Mouse (Mus musculus): ENCODE data around the gene Trafd1. TPM values are rescaled to one million over a fixed set of nuclear protein-coding genes. Genes with fewer than 3 reads are reported as not detected.

Gene Trafd1
- polyA plus RNA-seq, 1 experiment from 2014 or later = 76.7 TPM

- peaks cover 19% of the 10 kb centered on the region for H3K36me3 ChIP-seq (ENCODE audit: control insufficient read depth, insufficient read depth, low read length)
- H3K4me3 ChIP-seq (ENCODE audit: low read depth, low read length) = 0 out of 2 replicates have a peak overlapping the region, but pooled peaks have one; percentile 12
- ATAC-seq (ENCODE audit: low FRiP score) (no peak), DNase-seq (ENCODE audit: low spot score) (no peak)
- H3K27ac ChIP-seq (ENCODE audit: low read depth, low read length) = no peak overlapping the region
- no peak overlapping the region for H3K9ac ChIP-seq (ENCODE audit: low read depth, low read length)
- no peaks in the 10 kb centered on the region for H3K27me3 ChIP-seq (ENCODE audit: control insufficient read depth, insufficient read depth, low read length)
- H3K4me2 ChIP-seq (replicated peaks; ENCODE audit: low read depth, low read length) = peak overlapping the region; percentile 14; the same call in 1 of the 2 replicates
- no peaks in the 10 kb centered on the region for H3K9me3 ChIP-seq (ENCODE audit: control insufficient read depth, low read length)
- no peaks in the 10 kb centered on the region for H3K4me1 ChIP-seq (replicated peaks; ENCODE audit: control insufficient read depth, insufficient read depth, low read length)
- whole genome bisulfite sequencing = 87% methylated on average over 11 of the region's 11 CpGs
Measured at GRCm38 (mm10) chr5:121329333-121330058, 55.9 kb downstream of the Trafd1 start.

- no peak overlapping the region for H3K9ac ChIP-seq (ENCODE audit: low read depth, low read length)
- H3K9me3 ChIP-seq (ENCODE audit: control insufficient read depth, low read length) = no peaks in the 10 kb centered on the region
- ATAC-seq (ENCODE audit: low FRiP score) (no peak), DNase-seq (ENCODE audit: low spot score) (no peak)
- no peaks in the 10 kb centered on the region for H3K27me3 ChIP-seq (ENCODE audit: control insufficient read depth, insufficient read depth, low read length)
- no peak overlapping the region for H3K4me2 ChIP-seq (replicated peaks; ENCODE audit: low read depth, low read length)
- H3K36me3 ChIP-seq (ENCODE audit: control insufficient read depth, insufficient read depth, low read length) = peaks cover 4% of the 10 kb centered on the region; the same call in 1 of the 2 replicates
- H3K27ac ChIP-seq (ENCODE audit: low read depth, low read length) = no peak overlapping the region
- WGBS = 72% methylated on average over 14 of the region's 14 CpGs
- no peak overlapping the region for H3K4me3 ChIP-seq (ENCODE audit: low read depth, low read length)
- no peaks in the 10 kb centered on the region for H3K4me1 ChIP-seq (replicated peaks; ENCODE audit: control insufficient read depth, insufficient read depth, low read length)
Measured at GRCm38 (mm10) chr5:121326079-121326805, 59.2 kb downstream of the Trafd1 start.

Other genes starting within 250 kb of the Trafd1 start
- gene Ptpn11, start 194.2 kb downstream of the Trafd1 start, polyA plus RNA-seq (2014; fragmentation: Nextera tagmentation; extraction: Ambion mirVana) = 25.0 and 32.4 TPM in 2 replicates
- 619 and 657 TPM in 2 replicates for gene Rpl6, start 181.2 kb downstream of the Trafd1 start, polyA plus RNA-seq (2014; fragmentation: Nextera tagmentation; extraction: Ambion mirVana)
- 11.6 and 15.5 TPM in 2 replicates for gene Hectd4, start 165.4 kb downstream of the Trafd1 start, polyA plus RNA-seq (2014; fragmentation: Nextera tagmentation; extraction: Ambion mirVana)
- 48.9 and 53.3 TPM in 2 replicates for gene Naa25, start 12.3 kb upstream of the Trafd1 start, polyA plus RNA-seq (2014; fragmentation: Nextera tagmentation; extraction: Ambion mirVana)
- 0.85 and 1.1 TPM in 2 replicates for gene Tmem116, start 66.3 kb upstream of the Trafd1 start, polyA plus RNA-seq (2014; fragmentation: Nextera tagmentation; extraction: Ambion mirVana)
- 111 and 113 TPM in 2 replicates for gene Erp29, start 66.9 kb upstream of the Trafd1 start, polyA plus RNA-seq (2014; fragmentation: Nextera tagmentation; extraction: Ambion mirVana)
- not detected in 2 replicates for gene Adam1b, start 117.8 kb upstream of the Trafd1 start, polyA plus RNA-seq (2014; fragmentation: Nextera tagmentation; extraction: Ambion mirVana)
- gene Adam1a, start 159.8 kb upstream of the Trafd1 start, polyA plus RNA-seq (2014; fragmentation: Nextera tagmentation; extraction: Ambion mirVana) = 2.1 and 3.8 TPM in 2 replicates
- not detected in 2 replicates for gene Gm42878, start 159.8 kb upstream of the Trafd1 start, polyA plus RNA-seq (2014; fragmentation: Nextera tagmentation; extraction: Ambion mirVana)
- gene Mapkapk5, start 160.3 kb upstream of the Trafd1 start, polyA plus RNA-seq (2014; fragmentation: Nextera tagmentation; extraction: Ambion mirVana) = 61.8 and 66.5 TPM in 2 replicates
- gene Aldh2, start 208.2 kb upstream of the Trafd1 start, polyA plus RNA-seq (2014; fragmentation: Nextera tagmentation; extraction: Ambion mirVana) = 36.0 and 63.3 TPM in 2 replicates
- gene Acad12, start 233.3 kb upstream of the Trafd1 start, polyA plus RNA-seq (2014; fragmentation: Nextera tagmentation; extraction: Ambion mirVana) = 1.8 and 2.8 TPM in 2 replicates